Mouse (Mus musculus) kidney, adult 8-10 months (tissue): ENCODE measurements around the gene Lrsam1.

ENCODE experiments used
- DNase-seq, 2 experiments: peaks; one replicate each; pipeline ENCODE4 v3.0.0; 2022

Gene Lrsam1

DNA sequence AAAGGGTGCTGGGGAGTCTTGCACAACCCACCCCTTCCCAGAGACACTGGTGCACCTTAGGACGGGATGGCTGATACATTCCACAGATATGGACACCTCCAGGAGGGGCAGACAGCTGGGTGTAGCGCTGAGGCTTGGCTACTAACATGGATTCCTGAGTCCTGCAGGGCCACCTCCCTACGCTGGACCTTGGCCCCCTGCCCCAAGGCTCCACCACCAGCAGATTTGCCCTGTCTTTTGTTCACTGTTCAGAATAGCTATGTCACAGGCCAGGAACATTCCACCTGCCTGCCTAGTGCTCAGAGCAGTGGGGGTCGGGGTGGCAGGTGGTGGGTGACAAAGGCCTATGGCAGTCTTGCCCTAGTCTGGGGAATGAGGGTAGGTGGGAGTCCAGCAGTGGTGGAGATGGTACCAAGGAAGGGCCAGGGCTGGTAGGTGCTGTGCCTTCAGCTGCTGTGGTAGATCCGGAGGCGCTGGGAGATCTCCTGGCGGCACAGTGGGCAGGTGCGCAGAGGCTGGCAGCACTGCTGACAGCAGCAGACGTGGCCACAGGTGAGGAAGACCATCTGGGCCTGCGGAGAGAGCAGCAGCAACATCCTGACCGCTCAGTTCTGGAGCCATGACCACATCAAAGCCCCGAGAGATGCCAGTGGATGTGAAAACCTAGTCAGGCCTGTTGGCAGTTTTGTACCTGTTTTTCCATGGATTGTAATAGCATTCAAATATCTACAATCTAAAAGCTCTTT is 34.9 kb downstream of the Lrsam1 start:
- no peak for DNase-seq

GRCm38 (mm10) chr2:32924306-32924844 is 37.0 kb downstream of the Lrsam1 start:
- DNase-seq: no peak

- DNase-seq: no peak
These were observed 37.7 kb downstream of the Lrsam1 start for GRCm38 (mm10) chr2:32923551-32924250.

- DNase-seq: no peak
These were observed 38.9 kb downstream of the Lrsam1 start for GRCm38 (mm10) chr2:32922564-32922963.

DNA sequence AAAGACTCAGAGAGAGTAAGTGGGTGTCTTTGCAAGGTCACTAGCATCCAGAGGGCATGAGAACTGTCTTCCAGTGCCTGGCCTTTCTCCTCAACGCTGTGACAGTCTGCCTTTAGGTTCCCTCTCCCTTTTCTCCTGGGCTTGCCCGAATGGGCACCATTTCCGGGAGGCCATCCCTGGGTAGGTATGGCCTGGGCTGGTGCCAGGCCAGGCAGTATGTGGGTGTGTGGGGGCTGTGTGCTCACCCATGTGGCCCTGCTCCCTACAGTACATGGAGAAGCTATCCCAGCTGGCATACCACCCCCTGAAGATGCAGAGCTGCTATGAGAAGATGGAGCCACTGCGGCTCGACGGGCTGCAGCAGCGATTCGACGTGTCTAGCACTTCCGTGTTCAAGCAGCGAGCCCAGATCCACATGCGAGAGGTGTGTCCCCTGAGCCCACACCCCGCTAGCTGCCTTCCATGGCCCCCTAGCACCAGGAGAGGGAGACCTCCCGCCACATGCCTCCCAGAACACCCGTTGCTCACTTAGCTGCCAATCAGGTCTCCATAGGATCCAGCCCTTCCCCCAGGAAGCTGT is 39.5 kb downstream of the Lrsam1 start:
- DNase-seq: no peak

- DNase-seq: no peak
These were observed 40.2 kb downstream of the Lrsam1 start for GRCm38 (mm10) chr2:32921235-32921634.

DNA sequence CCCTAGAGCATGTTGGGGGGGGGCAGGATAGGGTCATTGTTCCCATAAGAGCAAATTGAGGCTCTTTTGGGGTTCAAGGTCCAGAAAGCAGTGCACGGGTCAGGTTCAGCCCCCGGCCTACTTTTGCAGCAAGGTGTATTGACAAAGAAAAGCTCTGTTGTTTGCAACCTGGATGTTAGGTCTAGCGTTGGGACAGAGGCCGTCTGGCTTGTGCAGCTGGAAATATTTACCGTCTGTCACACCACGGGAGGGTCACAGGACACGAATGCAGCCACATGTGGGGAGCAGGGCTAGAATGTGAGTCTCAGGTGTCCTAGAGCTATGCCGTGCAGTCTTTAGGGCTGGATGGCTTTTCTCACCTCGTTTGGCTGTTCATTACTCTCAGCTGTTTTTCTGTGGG is 43.0 kb downstream of the Lrsam1 start:
- no peak for DNase-seq

GRCm38 (mm10) chr2:32917526-32917925 is 43.9 kb downstream of the Lrsam1 start:
- DNase-seq: no peak

- DNase-seq: peak; percentile 49 to 59
These were observed 46.5 kb downstream of the Lrsam1 start for GRCm38 (mm10) chr2:32914896-32915295.

GRCm38 (mm10) chr2:32914362-32914761 is 47.1 kb downstream of the Lrsam1 start:
- no peak for DNase-seq

DNA sequence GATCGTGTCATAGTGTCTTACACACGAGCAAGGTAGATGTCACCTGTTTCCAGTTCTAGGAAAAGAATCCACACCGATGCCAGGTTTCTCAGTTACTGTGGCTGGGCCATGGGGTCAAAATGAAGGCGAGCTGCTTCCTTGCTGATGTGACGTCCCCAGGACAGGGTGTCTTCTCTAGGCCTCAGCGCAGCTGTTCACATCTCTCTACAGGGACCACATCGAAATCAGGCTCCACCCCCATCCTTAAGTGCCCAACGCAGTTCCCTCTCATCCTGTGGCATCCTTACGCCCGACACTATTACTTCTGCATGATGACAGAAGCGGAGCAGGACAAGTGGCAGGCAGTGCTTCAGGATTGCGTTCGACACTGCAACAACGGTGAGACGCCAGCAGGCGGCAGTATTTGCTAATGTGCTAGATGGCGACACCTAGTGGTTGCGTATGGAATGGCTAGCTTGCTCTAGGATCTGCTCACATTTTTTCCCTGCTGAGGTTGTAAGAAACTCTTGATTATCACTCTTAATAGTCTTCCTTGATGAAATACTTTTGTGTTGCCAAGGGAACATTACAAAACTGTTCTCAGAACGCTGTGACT is 49.1 kb downstream of the Lrsam1 start:
- DNase-seq: peak; percentile 63 to 85

DNA sequence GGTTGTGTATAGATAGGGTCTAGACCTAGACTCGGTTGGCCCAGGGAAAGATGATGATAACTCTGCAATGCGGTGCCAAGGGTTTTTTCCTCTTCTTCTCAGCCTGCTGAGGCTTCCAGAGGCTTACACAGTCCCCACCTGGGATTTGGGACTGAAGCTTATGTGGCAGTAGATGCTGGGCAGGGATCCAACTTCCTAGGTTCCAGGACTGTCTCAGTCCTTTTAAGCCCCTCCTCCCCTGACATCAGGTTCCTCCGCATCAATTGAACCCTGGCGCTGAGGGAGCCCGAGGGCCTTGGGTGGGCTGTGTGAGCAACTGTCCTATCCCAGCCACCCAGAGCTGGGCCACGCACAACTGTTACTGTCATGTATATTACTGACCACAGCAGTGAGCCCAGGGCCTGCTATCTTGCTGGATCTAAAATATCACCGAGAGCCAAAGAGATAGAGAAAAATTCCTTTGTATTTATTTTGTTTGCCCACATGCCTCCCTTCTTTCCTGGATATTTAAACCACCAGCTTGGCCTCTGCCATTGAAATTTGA is 49.7 kb downstream of the Lrsam1 start:
- DNase-seq: no peak

- DNase-seq: no peak
These were observed 52.6 kb downstream of the Lrsam1 start for GRCm38 (mm10) chr2:32908796-32909195.

DNA sequence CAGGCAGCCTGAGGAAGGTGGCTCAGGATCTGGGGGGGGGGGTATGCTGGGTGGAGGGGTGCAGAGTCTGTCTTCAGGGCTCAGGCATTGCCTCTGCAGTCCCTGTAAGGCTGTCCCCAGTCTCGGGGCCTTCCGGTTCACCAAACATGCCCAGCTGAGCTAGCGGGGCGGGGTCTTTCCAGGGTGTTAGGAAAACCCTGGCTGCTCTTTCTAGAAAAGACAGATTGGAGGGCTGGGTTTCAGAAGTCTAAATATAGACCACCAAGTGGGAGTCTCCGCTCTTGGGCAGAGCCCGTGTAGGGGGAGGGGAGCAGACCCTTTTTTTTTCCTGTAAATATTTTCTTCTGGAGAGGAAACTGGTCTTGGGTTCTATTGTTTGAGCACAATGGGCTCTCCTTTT is 53.1 kb downstream of the Lrsam1 start:
- peak; percentile 43 to 62 for DNase-seq

DNA sequence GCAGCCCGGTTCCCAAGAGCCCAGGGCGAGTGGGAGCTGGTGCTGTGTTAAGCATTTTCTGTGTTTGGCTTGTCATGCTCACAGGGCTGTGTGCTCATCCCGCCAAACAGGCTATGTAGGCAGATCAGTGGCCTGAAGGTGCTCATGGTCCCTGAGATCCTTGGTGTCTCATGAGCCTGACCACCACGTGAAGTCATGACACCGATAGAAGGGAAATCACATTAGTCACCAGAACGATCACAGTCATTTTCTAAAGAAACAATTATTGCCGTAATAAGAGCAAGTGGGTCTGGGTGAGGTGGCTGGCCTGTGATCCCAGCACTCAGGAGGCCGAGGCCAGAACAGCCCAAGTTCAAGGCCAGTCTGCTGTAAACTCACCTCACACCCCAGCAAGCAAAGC is 54.0 kb downstream of the Lrsam1 start:
- DNase-seq: no peak

DNA sequence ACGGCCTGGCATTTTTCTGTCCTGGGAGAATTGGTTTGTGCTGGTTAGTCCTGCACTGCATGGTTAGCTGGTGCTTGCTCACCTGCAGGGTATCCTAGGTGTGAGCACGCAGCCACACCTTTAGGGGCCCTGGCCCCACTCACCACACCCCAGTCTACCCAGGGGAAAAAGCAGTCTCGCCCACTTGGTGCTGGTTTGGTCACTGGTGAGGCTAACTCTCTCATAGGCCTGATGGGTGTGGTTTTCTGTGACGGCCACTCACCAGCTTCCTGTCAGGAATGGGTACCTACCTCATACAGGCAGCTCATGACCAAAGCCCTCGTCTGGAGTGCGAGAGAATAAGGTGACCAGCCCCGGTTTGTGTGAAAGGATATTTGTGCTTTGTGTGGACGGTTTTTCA is 56.1 kb downstream of the Lrsam1 start:
- no peak for DNase-seq

DNA sequence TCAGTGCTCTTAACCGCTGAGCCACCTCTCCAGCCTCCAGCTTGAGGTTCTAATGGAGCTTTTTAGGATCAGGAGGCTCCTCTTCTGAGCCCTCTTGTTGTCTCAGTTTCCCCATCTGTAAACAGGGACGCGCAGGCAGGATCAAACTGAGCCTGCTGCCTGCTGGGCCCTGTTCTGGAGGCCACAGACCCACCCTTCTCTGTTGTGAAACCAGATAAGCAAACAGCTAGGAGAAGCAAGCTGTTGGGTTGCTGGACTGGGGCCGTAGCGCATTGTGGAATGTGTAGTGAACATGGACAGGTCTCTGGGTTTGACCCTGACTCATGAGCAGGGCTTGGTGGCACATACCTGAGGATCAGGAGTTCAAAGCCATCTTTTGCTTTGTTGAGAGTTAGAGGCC is 56.8 kb downstream of the Lrsam1 start:
- no peak for DNase-seq

DNA sequence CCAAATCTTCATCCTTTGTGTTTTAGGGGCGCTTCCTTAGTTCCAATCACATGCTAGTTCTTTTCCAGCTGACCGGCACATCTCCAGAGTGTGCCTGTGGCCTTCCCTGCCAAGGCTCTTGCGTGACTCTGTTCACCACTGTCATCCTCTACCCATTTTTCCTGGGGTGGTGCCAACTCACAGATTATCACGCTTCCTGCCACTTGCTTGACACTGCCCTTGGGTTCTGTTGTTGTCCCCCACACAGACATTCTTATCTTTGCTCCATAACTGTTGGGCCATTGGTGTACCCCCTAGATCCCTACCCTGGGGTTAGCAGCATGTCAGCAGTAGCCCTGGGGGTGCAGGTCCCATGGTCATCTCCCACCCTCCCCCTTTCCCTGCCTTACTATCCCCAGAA is 57.9 kb downstream of the Lrsam1 start:
- no peak for DNase-seq

DNA sequence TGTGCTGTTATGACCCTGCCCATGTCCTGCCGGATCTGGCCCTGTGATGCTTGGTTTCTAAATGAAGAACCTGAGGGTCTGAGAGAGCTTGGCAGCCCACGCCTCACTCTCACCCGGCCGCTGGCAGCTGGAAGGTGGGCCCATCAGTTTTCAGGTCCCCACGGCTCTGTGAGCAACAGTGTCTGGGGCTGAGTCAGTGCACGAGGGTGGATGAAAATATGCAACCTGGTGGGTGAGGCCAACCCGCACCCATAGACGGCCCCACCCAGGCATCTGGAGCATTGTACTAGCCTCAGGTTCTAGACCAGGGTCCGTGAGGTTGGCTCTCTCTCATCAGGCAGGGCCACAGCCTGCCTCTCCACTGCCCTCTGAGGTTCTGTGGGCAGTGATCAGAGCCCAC is 59.3 kb downstream of the Lrsam1 start:
- DNase-seq: no peak

- DNase-seq: no peak
These were observed 62.4 kb downstream of the Lrsam1 start for GRCm38 (mm10) chr2:32898983-32899382.

DNA sequence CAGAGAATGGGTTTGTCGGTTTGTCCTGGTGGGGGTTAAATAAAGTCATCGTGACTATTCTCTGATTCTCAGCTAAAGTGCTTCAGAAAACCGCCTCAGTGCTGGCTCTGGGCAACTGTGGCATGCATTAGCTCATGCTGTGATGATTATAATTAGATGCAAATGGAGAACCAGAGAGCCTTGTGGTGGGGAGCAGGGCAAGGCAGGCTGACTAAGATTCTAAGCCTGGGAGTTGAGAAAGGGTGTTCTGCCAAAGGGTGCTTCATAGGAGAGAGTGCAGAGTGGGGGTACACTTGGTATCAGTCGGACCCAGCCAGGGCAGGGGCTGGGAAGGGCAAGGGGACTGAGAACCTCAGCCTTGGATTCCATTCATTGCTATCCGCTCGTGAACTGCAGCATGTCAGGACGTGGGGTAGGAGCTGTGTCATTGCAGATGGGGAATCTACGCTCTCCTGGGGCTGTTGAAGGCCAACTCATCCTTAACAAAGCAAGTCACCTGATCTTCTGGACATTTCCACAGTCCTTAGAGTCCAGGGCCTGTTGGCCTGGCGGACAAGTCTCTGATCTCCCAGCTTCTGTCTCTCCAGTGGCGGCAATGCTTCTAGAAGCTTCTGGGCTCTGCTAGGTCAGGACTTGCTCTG is 64.8 kb downstream of the Lrsam1 start:
- no peak for DNase-seq

GRCm38 (mm10) chr2:32895606-32896106 is 65.8 kb downstream of the Lrsam1 start:
- DNase-seq: peak; percentile 52 to 70
